Mouse (Mus musculus) small intestine, adult 2 months (tissue): Measurements from ENCODE around the gene Ctnna3.

Experiments
- CTCF ChIP-seq: fragments of 200-500 bp; IDR thresholded peaks from 2 replicates; pipeline ENCODE4 v1.5.1; 2012; ENCODE audit warnings: low read depth, mild to moderate bottlenecking, control low read depth, inconsistent platforms, low read length, moderate library complexity, mixed read lengths; ENCODE audit not compliant: insufficient replicate concordance, insufficient read length; ENCODE audit errors: extremely low read depth
- POLR2A ChIP-seq: fragments of 200-500 bp; IDR thresholded peaks from 2 replicates; pipeline ENCODE4 v1.6.1; 2012; ENCODE audit warnings: low read depth, mild to moderate bottlenecking, control low read depth, inconsistent platforms, low read length, moderate library complexity

DNA sequence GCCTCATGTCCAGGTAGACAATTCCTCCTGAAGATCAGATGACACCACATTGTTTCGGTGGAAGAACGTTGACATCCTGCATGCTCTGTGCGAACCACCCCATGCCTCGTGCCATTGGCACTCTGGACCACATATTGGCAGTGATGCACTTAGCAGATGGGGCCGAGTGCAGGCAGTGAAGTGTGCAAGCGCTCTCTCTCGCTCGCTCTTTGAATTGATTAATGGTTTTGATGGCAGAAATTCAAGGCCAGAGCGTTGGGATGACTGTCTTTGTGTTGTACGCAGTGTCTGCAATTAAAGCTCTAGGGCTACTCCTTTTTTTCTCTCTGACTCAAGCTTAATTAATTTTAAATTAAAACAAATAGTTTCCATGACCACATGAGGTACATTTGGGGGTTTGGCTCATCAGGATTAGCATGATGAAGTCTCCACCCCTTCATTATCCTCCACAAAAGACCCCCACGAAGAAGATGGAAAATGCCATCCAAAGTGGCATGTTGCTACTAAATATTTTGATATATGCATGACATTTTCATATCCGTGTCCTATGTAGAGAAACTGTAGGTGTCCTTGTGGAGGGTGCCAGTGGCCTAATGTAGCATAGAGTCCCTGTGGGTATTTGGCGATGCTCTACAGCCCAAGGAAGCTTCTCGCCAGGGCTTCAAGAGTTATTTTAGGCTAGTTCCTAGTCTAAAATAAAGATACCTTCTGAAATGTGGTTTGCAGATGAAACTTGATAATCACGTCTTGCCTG, 700.7 kb downstream of the Ctnna3 start:
- TF ChIP-seq CTCF (no peak), POLR2A (no peak)
